Mouse (Mus musculus): ENCODE measurements around the gene Gmpr.

- TF ChIP-seq POLR2A (IDR thresholded peaks at IDR 0.05; ENCODE audit: insufficient read depth, low read length) (no peak), EP300 (IDR thresholded peaks at IDR 0.05; ENCODE audit: insufficient read depth, low read depth, low read length) (no peak), CTCF (IDR thresholded peaks at IDR 0.05; ENCODE audit: low read depth, low read length) (no peak)
Measured at GRCm38 (mm10) chr13:45498623-45499022, 8.6 kb upstream of the Gmpr start.
